Mouse (Mus musculus): ENCODE data around the gene Efna2.

The Efna2 gene

DNA sequence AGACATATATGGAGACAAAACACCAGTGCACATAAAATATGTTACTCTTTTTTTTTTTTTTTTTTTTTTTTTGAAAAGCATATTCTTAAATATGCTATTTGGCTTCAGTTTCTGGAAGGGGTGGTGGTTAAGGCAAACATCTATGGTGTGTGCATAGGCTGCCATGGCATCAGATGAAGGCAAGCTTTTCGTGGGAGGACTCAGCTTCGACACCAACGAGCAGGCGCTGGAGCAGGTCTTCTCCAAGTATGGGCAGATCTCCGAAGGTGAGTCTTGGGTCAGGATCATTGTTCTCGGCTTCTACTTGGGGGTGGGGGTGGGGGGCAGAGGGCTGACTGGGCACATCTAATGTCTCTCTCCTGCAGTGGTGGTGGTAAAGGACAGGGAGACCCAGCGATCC is 9.6 kb upstream of the Efna2 start:
- no peak for DNase-seq

DNA sequence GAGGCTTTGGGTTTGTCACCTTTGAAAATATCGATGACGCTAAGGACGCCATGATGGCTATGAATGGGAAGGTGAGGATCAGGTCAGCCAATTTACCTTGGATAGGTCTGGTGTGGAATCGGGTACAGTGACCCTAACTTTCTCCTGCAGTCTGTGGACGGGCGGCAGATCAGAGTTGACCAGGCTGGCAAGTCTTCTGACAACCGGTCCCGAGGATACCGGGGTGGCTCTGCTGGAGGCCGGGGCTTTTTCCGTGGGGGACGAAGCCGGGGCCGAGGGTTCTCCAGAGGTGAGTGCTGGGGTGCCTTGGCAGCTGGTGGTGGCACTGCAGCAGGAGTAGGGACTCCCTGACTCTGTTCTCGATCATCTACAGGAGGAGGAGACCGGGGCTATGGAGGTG is 9.2 kb upstream of the Efna2 start:
- DNase-seq: no peak

DNA sequence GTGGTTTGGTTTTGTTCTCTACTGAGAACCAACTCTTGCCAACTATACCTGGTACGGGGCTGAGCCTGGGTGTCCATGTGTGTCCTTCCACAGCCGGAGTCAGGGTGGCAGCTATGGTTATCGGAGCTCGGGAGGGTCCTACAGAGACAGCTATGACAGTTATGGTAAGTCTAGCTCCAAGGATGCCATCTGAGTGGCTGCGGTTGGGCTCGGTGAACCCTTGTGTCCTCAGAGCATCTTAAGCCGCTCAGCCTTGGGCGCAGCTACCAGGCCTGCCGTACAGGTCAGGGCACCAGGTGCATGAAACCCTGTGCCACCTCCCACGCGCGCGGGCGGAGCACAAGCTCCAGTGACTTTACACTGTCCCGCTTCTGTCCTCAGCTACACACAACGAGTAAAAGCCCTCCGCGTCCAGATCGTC is 8.7 kb upstream of the Efna2 start:
- DNase-seq: peak; percentile 31

DNA sequence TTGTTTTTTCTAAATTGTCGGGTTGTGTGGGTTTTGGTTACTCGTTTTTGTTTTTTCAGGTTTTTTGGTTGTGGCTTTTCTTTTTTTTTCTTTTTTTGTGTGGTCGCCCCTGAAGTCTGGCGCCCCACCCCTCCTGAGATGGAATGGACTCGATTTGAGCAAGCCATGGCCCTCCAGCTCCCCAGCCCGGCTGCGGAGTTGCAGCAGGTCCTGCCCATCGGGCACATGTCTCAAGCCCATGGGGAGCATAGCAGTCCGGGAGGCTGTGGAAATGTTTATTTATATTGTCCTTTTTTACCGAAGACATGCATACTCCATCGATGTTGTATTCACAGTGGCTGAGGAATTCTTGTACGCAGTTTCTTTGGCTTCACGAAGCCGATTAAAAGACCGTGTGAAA is 8.0 kb upstream of the Efna2 start:
- no peak for DNase-seq

DNA sequence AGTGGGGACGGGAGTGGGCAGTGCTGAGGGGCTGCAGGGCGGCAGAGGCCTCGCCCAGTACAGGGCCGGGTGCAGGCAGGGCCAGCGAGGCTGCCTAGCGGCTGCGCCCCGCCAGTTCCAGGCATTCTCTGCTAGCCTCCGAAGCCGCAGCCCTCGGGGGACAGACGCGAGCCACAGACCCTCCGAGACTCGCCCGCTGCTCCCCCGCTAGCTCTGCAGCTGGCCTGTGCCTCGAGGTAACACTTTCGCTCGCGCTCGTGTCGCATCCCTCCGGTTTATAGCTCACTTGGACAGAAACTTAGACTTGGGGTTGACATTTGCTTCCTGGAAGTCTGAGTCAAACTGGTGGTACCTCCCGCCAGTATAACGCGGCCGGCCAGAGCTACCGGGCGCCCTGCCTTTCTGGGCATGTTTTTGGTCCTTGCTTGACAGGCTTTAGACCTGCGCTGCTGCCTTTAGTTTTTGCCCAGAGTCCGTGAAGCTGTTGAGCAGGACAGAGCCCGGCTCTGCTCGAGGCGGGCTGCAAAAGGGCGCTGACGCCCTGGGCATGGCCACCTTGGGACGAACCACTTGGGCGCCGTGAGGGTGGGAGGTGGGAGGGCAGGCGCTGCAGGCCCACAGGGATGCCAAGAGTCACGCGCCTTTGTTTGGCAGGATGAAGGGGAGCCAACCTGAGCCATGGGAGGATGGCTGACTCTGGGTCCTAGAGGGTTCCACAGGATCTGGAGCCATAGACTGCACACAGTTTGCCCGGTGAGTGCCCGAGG is 7.3 kb upstream of the Efna2 start:
- DNase-seq: peak; percentile 33

DNA sequence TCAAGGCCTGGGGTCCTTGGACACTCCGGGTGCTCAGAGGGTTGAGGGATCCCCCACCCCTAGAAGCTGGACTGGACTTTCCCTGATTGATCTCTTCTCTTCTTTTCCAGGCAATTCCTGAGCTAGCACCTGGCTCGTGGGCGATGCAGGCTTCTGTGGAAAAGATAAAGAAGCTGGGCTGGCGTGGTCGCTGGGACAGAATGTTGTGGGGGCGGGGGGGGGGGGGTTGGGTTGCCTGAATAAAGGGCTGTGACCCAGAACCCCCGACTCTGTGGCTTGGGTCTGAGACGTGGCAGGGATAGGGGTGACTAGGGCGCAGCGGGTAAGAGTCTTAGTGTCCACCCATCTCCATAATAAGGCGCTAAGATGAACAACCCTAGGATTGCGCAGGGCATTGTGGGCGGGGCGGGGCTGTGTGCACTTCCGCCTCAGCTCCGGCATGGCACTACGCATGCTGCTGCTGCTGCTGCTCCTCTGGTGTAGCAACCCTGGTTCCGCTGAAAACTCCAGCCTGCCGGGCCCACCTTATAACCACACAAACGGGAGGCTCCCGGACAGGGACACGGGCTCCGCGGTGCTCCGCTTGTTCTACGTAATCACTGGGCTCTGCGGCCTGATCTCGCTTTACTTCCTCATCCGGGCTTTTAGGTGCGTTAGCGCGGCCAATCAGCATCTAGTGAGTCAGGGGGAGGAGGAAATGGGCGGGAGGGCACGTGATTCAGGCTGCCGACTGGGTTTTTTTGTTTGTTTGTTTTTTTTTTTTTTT is 6.6 kb upstream of the Efna2 start, which contains the start of gene 1600002K03Rik:
Gene 1600002K03Rik, plus strand, starts transcription at position 418 of the 766 bp plus-strand sequence.
- DNase-seq: peak; percentile 91

DNA sequence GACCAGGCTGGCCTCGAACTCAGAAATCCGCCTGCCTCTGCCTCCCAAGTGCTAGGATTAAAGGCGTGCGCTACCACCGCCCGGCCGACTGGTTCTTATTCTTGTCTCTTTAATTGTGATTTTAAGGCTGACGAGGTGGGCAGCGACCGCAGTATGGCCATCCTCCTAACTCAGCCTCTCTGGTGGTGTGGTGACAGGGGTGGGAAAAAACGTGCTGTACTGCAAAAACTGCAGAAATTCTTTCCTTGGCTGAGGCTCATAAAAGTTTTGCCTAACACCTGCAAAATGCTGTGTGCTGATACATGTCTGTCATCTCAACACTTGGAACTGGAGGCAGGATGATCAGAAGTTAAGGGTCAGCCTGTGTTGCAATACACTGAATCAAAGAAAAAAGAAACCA is 5.9 kb upstream of the Efna2 start:
- no peak for DNase-seq

DNA sequence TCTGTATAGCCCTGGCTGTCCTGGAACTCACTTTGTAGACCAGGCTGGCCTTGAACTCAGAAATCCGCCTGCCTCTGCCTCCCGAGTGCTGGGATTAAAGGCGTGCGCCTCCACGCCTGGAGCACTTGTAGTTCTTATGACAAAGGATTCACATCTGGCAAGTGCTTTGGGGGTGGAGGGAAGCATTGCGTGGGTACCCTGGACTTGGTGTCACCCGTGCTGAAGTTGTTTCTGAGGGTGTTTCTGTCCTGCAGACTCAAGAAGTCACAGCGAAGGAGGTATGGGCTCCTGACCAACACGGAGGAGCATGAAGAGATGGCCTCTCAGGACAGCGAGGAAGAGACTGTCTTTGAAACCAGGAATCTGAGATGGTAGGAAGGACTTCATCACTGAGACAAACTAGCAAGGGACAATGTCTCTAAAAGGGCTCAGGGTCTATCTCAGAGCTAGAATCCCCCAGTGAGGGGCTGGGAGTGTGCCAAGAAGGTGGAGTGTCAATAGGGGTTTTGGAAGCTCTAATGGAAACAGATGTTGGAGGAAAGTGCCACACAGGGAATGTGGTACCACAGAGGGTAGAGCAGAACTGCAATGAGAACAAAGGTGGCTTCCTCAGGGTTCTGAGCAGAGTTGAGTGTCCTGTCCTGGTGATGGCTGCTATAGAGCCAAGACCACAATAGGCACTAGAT is 5.2 kb upstream of the Efna2 start:
- no peak for DNase-seq

DNA sequence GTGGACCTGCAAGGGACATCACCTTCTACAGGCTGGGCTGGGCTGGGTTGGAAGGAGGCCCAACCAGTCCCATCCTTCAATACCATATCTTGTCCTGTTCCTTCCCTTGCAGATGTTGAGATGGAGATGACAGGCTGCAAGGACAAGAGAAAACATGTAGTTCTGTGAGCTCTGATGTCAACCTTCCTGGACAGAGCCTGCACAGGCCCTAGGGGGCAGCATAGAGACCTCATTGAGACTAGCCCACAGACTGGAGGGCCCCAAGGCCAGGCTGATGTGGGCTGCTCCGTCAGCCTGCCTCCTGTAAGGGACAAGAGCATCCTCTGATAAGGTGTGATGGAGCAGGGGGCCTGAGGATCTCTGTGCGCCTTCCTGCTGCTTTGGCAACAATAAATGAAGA is 4.6 kb upstream of the Efna2 start:
- DNase-seq: peak; percentile 31

DNA sequence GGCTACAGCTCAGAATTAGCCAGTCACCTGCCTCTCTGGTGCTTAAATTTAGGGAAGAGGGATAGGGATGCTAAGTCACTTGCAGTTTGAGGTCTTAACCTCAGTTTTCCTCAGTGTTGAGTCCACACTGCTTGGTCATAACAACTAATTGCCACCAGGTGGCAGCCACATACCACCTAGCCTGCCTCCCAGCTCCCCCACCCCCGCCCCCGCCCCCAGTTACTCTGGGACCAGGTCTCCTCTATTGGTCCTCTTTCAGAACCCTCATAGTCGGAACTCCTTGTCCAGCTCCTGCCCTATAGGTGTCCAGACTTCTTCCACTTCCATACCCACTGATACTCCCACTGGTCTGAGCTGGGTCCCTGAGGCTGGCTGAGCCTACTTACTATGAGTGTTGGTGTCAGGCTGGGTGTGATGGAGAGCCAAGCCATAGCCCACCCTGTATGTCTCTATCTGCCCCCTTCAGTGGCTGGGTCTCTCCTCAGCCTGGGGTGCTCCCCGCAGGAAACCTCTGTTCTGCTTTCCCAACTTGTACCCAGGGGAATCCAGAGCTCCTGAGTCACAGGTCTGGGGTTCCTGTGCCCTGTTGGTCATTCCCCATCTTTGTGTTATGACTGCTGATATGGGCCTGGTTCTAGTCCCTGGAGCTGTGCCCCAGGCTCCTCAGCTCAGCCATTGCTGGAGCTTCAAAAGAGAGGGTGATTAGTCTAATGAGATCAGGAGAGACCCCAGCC is 3.6 kb upstream of the Efna2 start:
- no peak for DNase-seq

DNA sequence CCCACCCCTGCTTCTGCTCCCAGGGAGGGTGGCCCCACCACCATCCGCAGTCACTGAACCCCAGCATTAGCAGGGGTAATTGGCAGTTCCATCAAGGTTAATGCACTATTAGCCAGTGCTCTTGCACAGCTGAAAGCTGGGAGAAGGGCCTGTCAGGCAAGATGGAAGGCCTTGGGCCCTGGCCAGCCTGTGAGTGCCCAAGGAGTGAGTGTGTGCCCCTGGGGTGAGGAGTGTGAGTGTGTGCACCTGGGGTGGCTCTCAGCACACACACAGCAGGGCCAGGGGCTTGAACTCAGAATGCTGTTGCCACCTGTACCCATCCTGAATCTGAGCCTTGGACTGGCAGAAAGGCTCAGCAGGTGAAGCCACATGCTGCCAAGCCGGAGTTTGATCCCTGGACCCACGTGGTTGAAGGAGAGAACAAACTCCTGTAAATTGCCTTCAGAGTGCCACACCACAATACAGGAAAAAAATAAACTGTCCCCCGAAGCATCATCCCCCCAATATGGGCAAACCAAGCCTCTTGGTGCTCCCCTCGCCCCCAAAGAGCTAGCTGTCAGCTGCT is 2.9 kb upstream of the Efna2 start:
- no peak for DNase-seq

DNA sequence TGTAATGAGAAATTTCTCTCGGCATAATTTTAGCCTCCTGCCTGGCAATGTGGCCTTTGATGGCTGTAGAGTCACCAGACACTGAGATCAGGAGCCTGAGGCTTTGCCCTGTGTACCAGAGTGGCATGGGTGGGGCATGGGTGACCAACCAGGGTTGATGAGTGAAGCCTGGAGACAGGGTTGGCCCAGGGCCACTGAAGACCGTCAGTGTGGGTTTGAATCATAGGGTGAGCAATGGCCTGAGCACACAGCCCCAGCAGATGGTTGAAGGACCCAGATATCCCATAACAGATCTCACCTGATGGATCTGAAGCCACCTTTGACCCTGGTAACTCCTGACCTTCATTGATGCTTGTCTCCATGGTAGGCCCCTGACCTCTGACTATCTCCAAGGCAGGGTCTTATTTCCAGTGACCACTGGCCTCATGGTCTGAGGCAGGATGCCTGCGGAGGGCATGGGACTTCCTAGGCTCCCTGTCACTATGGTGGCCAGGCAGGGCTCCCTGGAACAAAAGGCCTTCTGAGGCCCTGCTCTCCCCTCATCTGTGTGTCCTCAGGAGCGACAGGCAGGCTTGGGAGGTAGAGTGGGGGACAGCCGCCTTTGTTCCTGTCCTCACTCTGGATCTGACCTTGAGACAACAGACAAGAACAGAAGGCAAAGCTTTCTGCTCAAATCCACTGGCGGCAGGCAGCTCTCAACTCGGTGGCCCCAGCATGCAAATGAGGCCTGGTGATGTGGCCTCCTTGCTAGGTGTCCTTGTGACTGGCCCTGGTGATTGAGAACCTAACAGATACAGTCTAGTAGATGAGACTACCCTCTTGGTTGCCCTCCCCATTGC is 1.6 kb upstream of the Efna2 start:
- no peak for DNase-seq

DNA sequence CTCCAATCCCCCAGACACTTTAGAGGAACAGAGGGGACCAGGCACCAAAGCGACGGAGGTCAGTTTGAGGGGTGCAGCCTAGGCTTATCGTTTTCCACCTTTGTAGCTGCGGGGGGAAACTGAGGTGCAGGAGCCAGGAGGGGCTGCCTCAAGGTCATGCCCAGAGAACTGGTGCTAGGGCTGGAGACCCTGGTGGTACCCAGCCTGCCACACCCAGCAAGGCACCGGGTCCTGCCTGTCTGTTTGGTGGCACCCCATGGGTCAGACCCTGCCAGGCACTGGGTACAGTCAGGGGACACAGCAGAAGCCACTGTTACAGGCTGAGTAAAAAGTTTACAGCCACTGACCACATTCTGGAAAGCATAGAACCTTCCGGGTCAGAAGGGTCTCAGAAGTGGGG is 1.0 kb downstream of the Efna2 start:
- no peak for DNase-seq

DNA sequence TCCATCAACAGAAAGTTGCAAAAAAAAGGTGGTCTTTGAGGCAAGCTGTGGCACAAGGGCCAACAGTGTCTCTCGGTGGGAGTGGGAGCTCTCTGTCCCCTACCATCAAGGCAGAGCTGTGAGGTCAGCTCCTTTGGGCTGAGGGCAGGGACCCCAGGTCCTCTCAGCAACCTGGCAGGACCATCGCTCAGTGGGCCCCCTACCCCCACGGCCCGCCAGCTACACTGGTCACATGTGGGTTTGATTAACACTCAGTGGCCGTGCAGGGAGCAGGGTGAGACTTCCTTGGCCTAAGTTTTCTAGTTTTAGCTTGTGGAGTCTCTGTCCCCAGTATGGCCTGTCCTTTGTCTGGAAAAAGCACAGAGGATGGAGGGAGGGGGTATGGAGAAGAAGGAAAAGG is 1.5 kb downstream of the Efna2 start:
- DNase-seq: no peak

DNA sequence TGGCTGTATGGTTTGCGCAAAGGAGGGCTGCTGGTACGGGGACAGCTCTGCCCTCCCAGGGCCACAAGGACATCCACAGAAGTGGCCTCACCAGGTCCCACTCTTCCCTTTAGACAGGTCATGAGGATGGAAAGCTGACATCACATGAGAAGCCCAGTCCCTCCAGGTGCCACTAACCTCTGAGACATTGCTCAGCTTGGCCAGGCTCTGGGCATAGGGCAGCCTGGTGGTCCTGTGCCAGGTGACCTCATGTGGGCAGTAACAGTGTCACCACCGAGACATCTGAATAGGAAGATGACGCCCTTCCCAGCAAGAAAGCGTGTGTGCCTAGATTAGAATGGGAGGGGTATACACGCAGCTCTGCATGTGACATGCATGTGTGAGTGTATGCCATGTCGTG is 3.3 kb downstream of the Efna2 start:
- no peak for DNase-seq

DNA sequence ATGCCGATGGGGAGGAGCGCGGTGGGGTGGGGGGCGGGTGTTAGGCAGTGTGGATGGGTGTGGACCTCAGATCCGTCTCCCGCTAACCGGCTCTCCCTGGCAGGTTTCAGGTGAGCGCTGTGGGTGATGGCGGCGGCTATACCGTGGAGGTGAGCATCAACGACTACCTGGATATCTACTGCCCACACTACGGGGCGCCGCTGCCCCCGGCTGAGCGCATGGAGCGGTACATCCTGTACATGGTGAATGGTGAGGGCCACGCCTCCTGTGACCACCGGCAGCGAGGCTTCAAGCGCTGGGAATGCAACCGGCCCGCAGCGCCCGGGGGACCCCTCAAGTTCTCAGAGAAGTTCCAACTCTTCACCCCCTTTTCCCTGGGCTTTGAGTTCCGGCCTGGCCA is 7.4 kb downstream of the Efna2 start:
- DNase-seq: no peak

DNA sequence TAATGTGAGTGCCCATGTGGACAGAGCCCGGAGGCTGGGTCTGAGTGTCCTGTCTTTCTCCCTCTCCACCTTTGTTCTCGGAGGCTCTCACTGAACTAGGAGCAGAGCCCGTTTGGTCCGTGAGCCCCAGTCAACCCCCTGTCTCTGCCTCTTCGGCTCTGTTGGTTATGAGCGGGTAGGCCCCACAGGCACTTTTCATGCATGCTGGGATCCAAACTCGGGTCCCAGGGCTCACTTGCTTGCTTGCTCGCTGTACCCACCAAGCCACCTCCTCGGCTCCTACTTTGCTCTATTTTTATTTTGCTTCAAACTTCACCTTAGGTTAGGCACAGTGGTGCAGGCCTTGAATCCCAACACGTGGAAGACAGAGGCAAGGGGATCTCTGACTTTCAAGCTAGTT is 8.5 kb downstream of the Efna2 start:
- no peak for DNase-seq

DNA sequence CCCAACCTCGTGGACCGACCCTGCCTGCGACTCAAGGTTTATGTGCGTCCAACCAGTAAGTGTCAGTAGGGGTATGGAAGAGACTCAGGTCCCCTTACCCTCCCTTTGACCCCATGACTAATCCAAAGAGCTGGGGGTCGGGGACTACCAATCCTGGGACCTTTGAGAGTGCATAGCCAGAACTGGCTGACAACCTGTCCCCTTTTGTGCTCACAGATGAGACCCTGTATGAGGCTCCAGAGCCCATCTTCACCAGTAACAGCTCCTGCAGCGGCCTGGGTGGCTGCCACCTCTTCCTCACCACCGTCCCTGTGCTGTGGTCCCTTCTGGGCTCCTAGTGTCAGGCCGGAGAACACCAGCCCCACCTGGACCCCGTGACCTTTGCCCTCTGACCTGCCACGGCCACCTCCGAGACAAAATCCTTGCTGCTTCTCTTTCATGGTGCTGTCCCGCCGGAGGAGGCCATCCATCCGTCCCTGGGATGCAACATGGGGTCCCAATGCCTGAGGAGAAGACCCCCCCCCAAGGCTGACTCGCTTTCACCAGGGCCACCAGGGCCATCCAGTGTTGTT is 9.3 kb downstream of the Efna2 start:
- no peak for DNase-seq

DNA sequence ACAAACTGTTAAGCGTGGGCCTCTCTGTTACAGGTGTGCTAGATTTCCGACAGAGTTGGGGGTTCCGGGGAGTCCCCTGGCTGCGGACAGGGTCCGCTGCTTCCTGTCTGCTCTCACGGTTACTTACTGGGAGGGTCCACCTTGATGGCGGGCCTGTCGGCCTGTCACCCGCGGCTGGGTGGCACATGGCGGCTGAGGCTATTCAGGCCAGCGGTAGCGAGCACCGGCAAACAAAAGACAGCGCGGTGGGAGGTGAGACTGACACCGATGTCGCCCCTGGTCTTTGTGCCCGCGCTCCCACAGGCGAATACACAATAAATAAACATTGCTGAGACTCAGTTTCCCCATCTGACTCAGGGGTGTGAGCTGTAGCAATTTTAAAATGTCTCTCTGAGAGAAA is 10.7 kb downstream of the Efna2 start:
- no peak for DNase-seq

DNA sequence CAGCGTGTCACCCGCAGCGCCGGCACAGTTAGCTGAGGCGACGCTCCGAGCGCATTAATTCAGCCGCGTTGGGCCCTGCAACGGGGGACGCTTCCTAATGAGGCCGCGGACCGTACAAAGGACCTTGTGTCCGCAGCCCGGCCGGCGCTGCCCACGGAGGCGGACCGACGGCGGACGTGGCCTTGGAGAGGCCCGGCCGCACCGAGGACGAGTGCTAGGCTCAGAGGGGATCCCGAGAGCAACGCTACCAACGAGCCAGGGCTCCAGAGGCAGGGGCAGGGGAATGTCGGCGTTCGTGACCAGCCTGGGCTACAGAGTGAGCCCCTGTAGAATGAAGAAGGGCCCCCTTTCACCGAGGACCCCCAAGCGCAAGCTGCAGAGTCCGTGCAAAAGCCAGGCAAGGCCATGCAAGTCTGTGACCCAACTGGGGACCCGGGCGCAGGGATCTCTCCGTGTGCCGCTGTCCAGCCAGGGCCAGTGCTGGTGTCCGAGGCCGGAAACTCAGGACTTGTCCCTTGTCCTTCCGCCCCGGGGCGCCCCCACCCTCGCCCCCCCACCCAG is 11.3 kb downstream of the Efna2 start:
- DNase-seq: no peak

DNA sequence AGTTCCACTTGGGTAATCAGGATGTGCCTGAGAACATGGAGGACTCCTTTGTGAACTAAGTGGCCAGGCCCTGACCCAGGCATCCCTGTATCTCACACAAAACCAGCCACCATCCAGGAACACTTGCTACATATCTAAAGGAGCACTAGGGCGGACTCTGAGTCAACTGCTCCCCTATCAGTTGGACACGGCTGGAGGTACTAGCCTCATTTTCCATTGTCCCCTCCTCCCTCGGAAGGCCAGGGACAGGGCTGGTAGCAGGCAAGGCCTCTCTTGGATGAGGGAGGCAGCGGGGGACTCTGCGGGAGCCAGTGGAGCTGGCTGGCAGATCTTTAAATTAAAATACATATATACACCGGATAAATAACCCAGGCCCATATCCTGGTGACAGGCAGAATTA is 14.7 kb downstream of the Efna2 start:
- no peak for DNase-seq
